Mouse (Mus musculus): ENCODE measurements around the gene Cdyl.

- TF ChIP-seq CTCF (conservative IDR thresholded peaks at IDR 0.05; ENCODE audit: insufficient read depth, insufficient read length, low read depth, low read length) (no peak), POLR2A (IDR thresholded peaks at IDR 0.05; ENCODE audit: low read depth, low read length) (no peak)
Observed at GRCm38 (mm10) chr13:35870659-35871058, 211.0 kb downstream of the Cdyl start.

Measured in kidney, adult 2 months (tissue).